Mouse (Mus musculus) lung, adult 2 months (tissue): ENCODE measurements at regions not wholly inside any gene's neighbourhood (a gene's known extent, or its start where the extent isn't known, plus 50 kb on each side); places are given as distances from the start of the nearest gene placed in this dataset.

Source experiments
- CTCF ChIP-seq: fragments of 200-500 bp; IDR thresholded peaks from 2 replicates; pipeline ENCODE4 v1.5.1; 2011; ENCODE audit warnings: mild to moderate bottlenecking, low read length, control low read depth; ENCODE audit not compliant: insufficient read depth
- POLR2A ChIP-seq: fragments of 200-500 bp; IDR thresholded peaks from 2 replicates; pipeline ENCODE4 v1.6.1; 2011; ENCODE audit warnings: low read depth, mild to moderate bottlenecking, control low read depth, low read length, borderline replicate concordance; ENCODE audit errors: extremely low read depth

- TF ChIP-seq CTCF (no peak), POLR2A (no peak)
These were observed 158.5 kb upstream of the Esrrg start for GRCm38 (mm10) chr1:187450106-187450505.
